Mouse (Mus musculus): ENCODE data around the gene Zfp451. TPM values are rescaled to one million over a fixed set of nuclear protein-coding genes. Genes with fewer than 3 reads are reported as not detected.

Zfp451 gene
- polyA plus RNA-seq, 1 experiment from 2014 or later: 29.7 TPM

DNA sequence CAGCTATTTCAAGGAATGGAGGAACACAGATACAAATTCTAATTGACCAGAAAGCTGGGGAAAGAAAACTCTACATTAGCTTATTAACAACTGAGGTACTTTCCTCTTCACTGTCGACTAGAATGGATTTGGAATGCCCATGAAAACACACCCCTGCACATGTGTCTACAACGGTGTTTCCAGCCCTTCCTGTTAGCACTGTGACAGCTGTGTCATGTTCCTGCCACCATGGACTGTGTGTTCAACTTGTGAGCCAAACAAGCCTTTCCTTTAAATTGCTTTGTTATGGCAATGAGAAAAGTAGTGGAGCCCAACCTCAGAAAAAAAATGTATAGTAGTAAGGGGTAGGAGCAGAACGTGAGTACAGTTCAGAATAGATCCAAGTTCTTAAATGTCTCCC lies 25.9 kb downstream of the Zfp451 start:
- no peak for ATAC-seq (ENCODE audit: low read depth)
- H3K4me3 ChIP-seq (ENCODE audit: low read depth, low read length): no peak overlapping the region
- 54% methylated on average over 3 of the region's 3 CpGs for WGBS
- no peaks in the 10 kb centered on the region for H3K4me1 ChIP-seq (ENCODE audit: control insufficient read depth, insufficient read depth, low read length)
- H3K9ac ChIP-seq (ENCODE audit: low read depth, low read length): no peak overlapping the region
- peaks cover 2% of the 10 kb centered on the region; the same call in 1 of the 2 replicates for H3K36me3 ChIP-seq (ENCODE audit: control insufficient read depth, insufficient read depth, low read length)
- no peak for DNase-seq (ENCODE audit: low spot score)
- no peak overlapping the region for H3K27ac ChIP-seq (replicated peaks; ENCODE audit: low read depth, low read length)
- H3K27me3 ChIP-seq (replicated peaks; ENCODE audit: control insufficient read depth, insufficient read depth, low read length): no peaks in the 10 kb centered on the region
- H3K9me3 ChIP-seq (ENCODE audit: control insufficient read depth, low read length): no peaks in the 10 kb centered on the region
- no peak overlapping the region for H3K4me2 ChIP-seq (ENCODE audit: low read depth, low read length)

DNA sequence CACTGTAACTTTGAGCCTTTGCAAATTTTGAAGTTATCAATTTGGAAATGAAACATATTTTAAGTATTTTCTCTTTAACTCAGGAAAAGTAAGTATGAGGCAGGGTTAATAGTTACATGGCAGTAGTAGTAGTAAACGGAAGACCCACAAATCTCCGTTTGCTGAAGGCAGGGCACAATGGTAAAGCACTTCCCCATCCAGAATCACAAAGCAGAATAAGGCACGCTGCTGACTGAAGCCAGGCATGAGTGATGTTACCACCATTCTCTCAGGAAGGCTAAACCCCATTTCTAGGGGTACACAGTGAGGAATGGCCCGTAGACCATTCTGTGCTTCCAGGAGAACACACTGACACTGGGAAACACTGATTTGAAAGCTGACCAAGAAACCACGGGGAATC lies 26.3 kb downstream of the Zfp451 start:
- no peaks in the 10 kb centered on the region for H3K9me3 ChIP-seq (ENCODE audit: control insufficient read depth, low read length)
- H3K36me3 ChIP-seq (ENCODE audit: control insufficient read depth, insufficient read depth, low read length): peaks cover 6% of the 10 kb centered on the region; the same call in 1 of the 2 replicates
- no peaks in the 10 kb centered on the region for H3K27me3 ChIP-seq (replicated peaks; ENCODE audit: control insufficient read depth, insufficient read depth, low read length)
- no peak overlapping the region for H3K4me2 ChIP-seq (ENCODE audit: low read depth, low read length)
- WGBS: 84% methylated on average over 5 of the region's 5 CpGs
- no peak overlapping the region for H3K27ac ChIP-seq (replicated peaks; ENCODE audit: low read depth, low read length)
- ATAC-seq (ENCODE audit: low read depth) (no peak), DNase-seq (ENCODE audit: low spot score) (no peak)
- H3K9ac ChIP-seq (ENCODE audit: low read depth, low read length): no peak overlapping the region
- H3K4me3 ChIP-seq (ENCODE audit: low read depth, low read length): no peak overlapping the region
- no peaks in the 10 kb centered on the region for H3K4me1 ChIP-seq (ENCODE audit: control insufficient read depth, insufficient read depth, low read length)

GRCm38 (mm10) chr1:33784561-33784960 lies 29.8 kb downstream of the Zfp451 start:
- Histone ChIP-seq H3K4me3 (ENCODE audit: low read depth, low read length) (no peak overlapping the region), H3K36me3 (ENCODE audit: control insufficient read depth, insufficient read depth, low read length) (peaks cover 22% of the 10 kb centered on the region), H3K4me1 (ENCODE audit: control insufficient read depth, insufficient read depth, low read length) (no peaks in the 10 kb centered on the region), H3K9me3 (ENCODE audit: control insufficient read depth, low read length) (no peaks in the 10 kb centered on the region), H3K27me3 (replicated peaks; ENCODE audit: control insufficient read depth, insufficient read depth, low read length) (no peaks in the 10 kb centered on the region), H3K4me2 (ENCODE audit: low read depth, low read length) (no peak overlapping the region), H3K9ac (ENCODE audit: low read depth, low read length) (no peak overlapping the region), H3K27ac (replicated peaks; ENCODE audit: low read depth, low read length) (no peak overlapping the region)
- DNase-seq (ENCODE audit: low spot score) (no peak), ATAC-seq (ENCODE audit: low read depth) (no peak)
- 95% methylated on average over 5 of the region's 5 CpGs for WGBS

GRCm38 (mm10) chr1:33776175-33776611 lies 38.2 kb downstream of the Zfp451 start:
- H3K27me3 ChIP-seq (replicated peaks; ENCODE audit: control insufficient read depth, insufficient read depth, low read length): no peaks in the 10 kb centered on the region
- H3K9me3 ChIP-seq (ENCODE audit: control insufficient read depth, low read length): no peaks in the 10 kb centered on the region
- H3K4me1 ChIP-seq (ENCODE audit: control insufficient read depth, insufficient read depth, low read length): no peaks in the 10 kb centered on the region
- no peak overlapping the region for H3K4me3 ChIP-seq (ENCODE audit: low read depth, low read length)
- ATAC-seq (ENCODE audit: low read depth) (no peak), DNase-seq (ENCODE audit: low spot score) (no peak)
- no peak overlapping the region for H3K27ac ChIP-seq (replicated peaks; ENCODE audit: low read depth, low read length)
- H3K36me3 ChIP-seq (ENCODE audit: control insufficient read depth, insufficient read depth, low read length): peaks cover 48% of the 10 kb centered on the region
- 78% methylated on average over 14 of the region's 14 CpGs for WGBS
- no peak overlapping the region for H3K9ac ChIP-seq (ENCODE audit: low read depth, low read length)
- H3K4me2 ChIP-seq (ENCODE audit: low read depth, low read length): no peak overlapping the region

- ATAC-seq (ENCODE audit: low read depth) (no peak), DNase-seq (ENCODE audit: low spot score) (no peak)
- no peak overlapping the region for H3K4me2 ChIP-seq (ENCODE audit: low read depth, low read length)
- no peak overlapping the region for H3K4me3 ChIP-seq (ENCODE audit: low read depth, low read length)
- WGBS: 93% methylated on average over 9 of the region's 9 CpGs
- no peak overlapping the region for H3K27ac ChIP-seq (replicated peaks; ENCODE audit: low read depth, low read length)
- H3K36me3 ChIP-seq (ENCODE audit: control insufficient read depth, insufficient read depth, low read length): peaks cover 66% of the 10 kb centered on the region
- H3K4me1 ChIP-seq (ENCODE audit: control insufficient read depth, insufficient read depth, low read length): no peaks in the 10 kb centered on the region
- H3K9me3 ChIP-seq (ENCODE audit: control insufficient read depth, low read length): no peaks in the 10 kb centered on the region
- no peak overlapping the region for H3K9ac ChIP-seq (ENCODE audit: low read depth, low read length)
- H3K27me3 ChIP-seq (replicated peaks; ENCODE audit: control insufficient read depth, insufficient read depth, low read length): no peaks in the 10 kb centered on the region
These were observed 42.3 kb downstream of the Zfp451 start for GRCm38 (mm10) chr1:33772106-33772505.

- H3K27me3 ChIP-seq (replicated peaks; ENCODE audit: control insufficient read depth, insufficient read depth, low read length): no peaks in the 10 kb centered on the region
- WGBS: 92% methylated on average over 10 of the region's 10 CpGs
- H3K9ac ChIP-seq (ENCODE audit: low read depth, low read length): no peak overlapping the region
- no peak for DNase-seq (ENCODE audit: low spot score)
- no peak for ATAC-seq (ENCODE audit: low read depth)
- H3K9me3 ChIP-seq (ENCODE audit: control insufficient read depth, low read length): no peaks in the 10 kb centered on the region
- H3K36me3 ChIP-seq (ENCODE audit: control insufficient read depth, insufficient read depth, low read length): peaks cover 65% of the 10 kb centered on the region
- no peak overlapping the region for H3K27ac ChIP-seq (replicated peaks; ENCODE audit: low read depth, low read length)
- H3K4me3 ChIP-seq (ENCODE audit: low read depth, low read length): no peak overlapping the region
- no peaks in the 10 kb centered on the region for H3K4me1 ChIP-seq (ENCODE audit: control insufficient read depth, insufficient read depth, low read length)
- H3K4me2 ChIP-seq (ENCODE audit: low read depth, low read length): no peak overlapping the region
These were observed 42.8 kb downstream of the Zfp451 start for GRCm38 (mm10) chr1:33771621-33772020.

DNA sequence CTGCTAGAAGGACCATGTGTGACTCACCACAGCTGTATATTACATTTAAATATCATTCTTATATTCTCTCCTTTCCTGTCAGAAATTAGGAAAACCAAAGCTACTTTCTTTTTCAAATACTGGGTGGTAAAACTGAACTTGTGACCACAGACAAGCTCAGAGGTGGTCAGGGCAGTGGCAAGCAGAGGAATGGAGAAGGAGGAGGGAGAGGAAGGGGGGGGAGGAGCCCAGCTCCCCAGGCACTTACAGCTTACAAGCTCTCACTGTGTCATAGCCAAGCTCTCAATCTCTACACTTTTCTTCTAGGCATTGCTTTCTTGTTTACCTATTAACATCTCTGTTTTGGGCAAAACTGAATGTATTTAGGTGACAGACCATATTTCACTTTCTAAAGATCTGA lies 45.6 kb downstream of the Zfp451 start:
- Histone ChIP-seq H3K9ac (ENCODE audit: low read depth, low read length) (no peak overlapping the region), H3K4me1 (ENCODE audit: control insufficient read depth, insufficient read depth, low read length) (no peaks in the 10 kb centered on the region), H3K27me3 (replicated peaks; ENCODE audit: control insufficient read depth, insufficient read depth, low read length) (no peaks in the 10 kb centered on the region), H3K4me3 (ENCODE audit: low read depth, low read length) (no peak overlapping the region), H3K9me3 (ENCODE audit: control insufficient read depth, low read length) (no peaks in the 10 kb centered on the region), H3K27ac (replicated peaks; ENCODE audit: low read depth, low read length) (no peak overlapping the region), H3K36me3 (ENCODE audit: control insufficient read depth, insufficient read depth, low read length) (peaks cover 63% of the 10 kb centered on the region), H3K4me2 (ENCODE audit: low read depth, low read length) (no peak overlapping the region)
- DNase-seq (ENCODE audit: low spot score) (no peak), ATAC-seq (ENCODE audit: low read depth) (no peak)

DNA sequence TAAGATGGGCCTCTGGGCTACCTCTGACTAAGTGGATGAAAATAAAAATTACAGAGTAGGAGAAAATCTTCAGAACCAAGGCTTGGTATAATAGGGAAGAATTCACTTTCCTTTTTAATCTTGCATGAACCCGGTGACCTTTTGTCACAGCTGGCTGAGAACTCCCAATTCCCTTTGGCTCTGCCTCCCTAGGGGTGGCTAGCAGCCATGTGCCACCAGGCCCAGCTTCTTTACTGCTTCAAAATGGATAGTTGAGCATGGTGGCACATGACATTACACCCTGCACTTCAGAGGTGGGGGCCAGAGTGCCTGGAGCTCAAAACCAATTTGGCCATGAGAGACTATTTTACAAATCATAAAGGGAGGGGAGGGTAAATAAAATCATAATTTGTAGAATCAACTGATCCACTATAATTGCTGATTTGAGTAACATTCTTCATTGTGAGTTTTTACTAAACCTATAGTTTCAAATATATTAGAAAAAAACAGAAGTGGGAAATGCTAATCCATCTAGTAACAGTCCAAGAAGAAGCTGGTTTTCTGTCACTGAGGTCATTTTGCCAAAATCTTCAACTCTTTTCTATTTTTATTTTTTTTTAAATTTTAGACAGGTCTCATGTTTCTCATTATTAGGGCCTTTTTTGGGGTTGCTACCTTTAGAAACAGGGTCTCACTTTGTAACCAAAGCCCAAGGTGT lies 46.2 kb downstream of the Zfp451 start:
- H3K36me3 ChIP-seq (ENCODE audit: control insufficient read depth, insufficient read depth, low read length): peaks cover 63% of the 10 kb centered on the region

More for the DNA sequence above, 46.2 kb downstream of the Zfp451 start:
- H3K4me2 ChIP-seq (ENCODE audit: low read depth, low read length): no peak overlapping the region
- 96% methylated on average over 1 of the region's 1 CpGs for WGBS
- H3K27me3 ChIP-seq (replicated peaks; ENCODE audit: control insufficient read depth, insufficient read depth, low read length): no peaks in the 10 kb centered on the region
- DNase-seq (ENCODE audit: low spot score): no peak
- no peak overlapping the region for H3K4me3 ChIP-seq (ENCODE audit: low read depth, low read length)
- no peak overlapping the region for H3K27ac ChIP-seq (replicated peaks; ENCODE audit: low read depth, low read length)
- ATAC-seq (ENCODE audit: low read depth): no peak
- H3K9ac ChIP-seq (ENCODE audit: low read depth, low read length): no peak overlapping the region
- no peaks in the 10 kb centered on the region for H3K9me3 ChIP-seq (ENCODE audit: control insufficient read depth, low read length)
- no peaks in the 10 kb centered on the region for H3K4me1 ChIP-seq (ENCODE audit: control insufficient read depth, insufficient read depth, low read length)

Measured in embryonic facial prominence, embryonic 14.5 days (tissue).